Mouse (Mus musculus) kidney, adult 11 months (tissue): Measurements from ENCODE around the gene Tas2r134.

Source experiments
- DNase-seq: peaks from one replicate; pipeline ENCODE4 v3.0.0; 2022

The Tas2r134 gene

GRCm38 (mm10) chr2:51627211-51627610 lies at the start of gene Tas2r134:
Gene Tas2r134, plus strand, starts transcription at chr2:51627511.
- no peak for DNase-seq

- DNase-seq: no peak
These were observed 47.5 kb upstream of the Tas2r134 start for GRCm38 (mm10) chr2:51579767-51580166.

- DNase-seq: no peak
These were observed 43.0 kb upstream of the Tas2r134 start for GRCm38 (mm10) chr2:51584050-51585046.

DNA sequence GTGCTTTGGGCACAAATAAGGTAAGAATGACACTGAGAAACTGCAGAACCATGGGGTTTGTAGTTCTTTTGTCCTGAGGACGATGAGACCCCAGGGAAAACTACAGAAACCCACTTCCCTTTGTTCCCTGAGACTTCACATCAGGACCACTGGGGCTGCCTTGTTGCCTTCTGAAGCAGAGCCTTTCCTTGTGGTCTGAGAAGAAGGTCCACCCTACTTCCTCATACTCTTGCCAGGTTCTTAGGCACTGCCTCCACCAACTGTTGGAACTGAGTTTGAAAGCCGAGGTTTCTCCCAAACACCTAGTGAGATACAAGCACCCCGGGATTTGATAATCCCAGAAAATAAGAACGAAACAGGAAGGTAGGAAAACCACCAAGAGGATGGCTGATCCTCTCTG lies 39.0 kb upstream of the Tas2r134 start:
- DNase-seq: no peak

DNA sequence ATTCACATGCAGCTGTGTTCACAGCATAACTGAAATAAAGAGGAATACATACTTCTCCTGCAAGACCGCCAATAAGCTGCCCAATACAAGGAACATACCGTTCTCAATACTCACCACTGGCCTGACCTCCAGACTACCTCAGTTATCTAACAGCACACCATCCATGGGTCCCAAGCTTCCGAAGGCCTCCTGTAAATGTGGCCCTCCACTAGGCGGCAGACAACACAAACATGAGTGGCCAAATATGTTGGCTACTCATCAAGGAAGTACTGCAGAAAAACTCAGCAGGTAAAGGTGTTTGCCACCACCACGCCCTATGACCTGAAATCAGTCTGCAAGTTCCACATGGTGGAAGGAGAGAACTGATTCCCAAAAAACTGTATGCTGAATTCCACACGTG lies 38.4 kb upstream of the Tas2r134 start:
- no peak for DNase-seq

DNA sequence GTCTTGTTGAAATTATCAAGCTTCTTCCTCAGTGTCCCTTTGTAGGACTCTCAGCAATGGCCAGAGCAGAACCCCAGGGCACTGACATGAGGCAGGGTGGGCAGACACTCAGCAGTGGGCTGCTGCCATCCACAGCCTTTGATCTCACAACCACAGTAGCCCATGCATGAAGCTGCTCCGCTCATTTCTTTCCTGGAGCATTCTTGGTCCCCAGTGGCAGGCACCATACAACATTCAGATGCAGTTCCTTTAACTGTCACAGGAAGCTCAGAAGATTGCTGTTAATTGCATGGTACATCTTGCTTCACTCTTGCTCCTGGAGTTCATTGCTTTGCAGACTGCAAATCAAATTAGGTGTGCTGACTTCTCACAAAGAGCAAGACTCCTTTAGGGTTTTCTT lies 37.7 kb upstream of the Tas2r134 start:
- no peak for DNase-seq

DNA sequence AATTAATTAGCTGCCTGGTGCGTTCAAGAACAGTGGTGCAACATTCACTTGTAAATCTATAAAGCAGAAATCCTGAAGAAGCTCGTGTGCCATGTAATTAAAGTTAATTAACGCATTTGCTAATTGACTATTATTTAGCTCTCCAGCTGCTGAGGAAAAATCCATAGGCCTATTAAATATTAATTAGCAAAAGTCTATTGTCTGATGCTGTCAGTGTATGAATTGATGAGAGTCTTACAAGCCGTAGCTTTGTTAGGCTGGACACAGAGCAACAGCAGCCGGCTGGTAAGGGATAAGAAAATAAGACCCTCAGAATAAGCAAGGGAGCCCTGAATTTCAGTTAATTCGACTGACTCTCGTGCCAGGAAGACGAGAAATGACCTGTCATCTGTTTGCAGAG lies 37.0 kb upstream of the Tas2r134 start:
- no peak for DNase-seq

DNA sequence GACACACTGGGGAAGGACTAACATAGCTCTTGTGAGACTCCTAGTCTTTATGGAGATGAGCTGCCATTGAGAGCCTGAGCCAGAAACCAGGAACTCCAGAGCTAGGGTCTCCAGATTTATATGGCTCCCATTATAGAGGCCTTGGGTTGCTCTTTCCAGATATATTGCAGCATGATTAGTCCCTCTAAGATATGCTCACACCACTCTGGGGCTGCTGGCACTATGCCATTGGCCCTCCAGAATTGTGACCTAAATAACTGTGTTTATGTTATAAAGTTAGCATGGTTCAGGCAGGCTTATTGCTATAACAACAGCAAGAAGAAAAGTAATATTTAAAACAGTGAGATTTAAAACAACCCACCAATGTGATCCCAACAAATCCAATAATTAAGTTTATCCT lies 35.2 kb upstream of the Tas2r134 start:
- no peak for DNase-seq

DNA sequence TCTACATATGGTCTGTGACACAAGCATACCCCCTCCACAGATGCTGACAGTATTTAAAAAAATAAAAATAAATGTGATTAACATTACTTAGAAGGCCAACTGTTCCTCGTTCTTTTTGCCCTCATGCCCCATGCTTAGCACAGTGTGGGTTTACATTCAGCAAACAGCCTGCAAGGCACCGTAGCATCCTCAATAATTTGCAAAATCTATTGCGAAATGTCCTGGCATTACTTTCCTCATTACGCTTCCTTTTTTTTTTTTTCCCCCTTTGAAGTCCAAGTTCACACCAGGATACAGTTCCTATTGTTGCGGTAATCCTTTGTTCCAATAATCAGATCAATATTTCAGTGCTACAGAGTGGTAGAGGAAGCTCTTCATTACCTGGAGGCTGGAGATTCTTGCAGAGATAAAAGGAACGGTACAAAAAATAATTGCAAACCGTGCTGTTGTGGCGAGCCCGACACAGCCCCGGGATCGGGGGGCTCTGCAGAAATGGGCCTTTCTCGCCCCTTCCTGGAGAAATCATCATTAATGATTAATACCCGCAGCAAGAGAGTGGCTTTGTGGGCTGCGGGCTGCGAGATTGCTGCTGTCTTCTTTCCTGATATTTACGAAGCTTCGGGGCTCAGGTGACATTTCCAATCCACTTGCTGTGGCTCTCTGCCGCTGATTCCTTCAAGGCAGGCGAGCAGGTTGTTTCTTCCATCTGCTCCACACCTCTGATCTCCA lies 27.7 kb upstream of the Tas2r134 start:
- no peak for DNase-seq

DNA sequence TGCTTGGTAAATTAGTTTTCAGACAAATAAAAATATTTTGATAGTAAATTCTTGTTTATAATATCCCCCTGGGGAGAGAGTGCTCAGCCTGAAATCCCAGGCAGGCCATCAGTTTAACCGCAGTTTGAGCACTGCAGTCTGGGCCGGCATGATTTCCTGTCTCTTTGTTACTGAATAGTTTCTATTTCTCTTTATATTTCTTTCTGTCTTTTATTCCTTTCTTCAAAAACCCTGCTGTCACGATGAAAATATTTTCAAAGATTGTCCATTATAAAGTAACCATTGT lies 27.2 kb upstream of the Tas2r134 start:
- DNase-seq: no peak

GRCm38 (mm10) chr2:51600873-51601272 lies 26.4 kb upstream of the Tas2r134 start:
- peak; percentile 15 for DNase-seq

- no peak for DNase-seq
These were observed 17.0 kb upstream of the Tas2r134 start for GRCm38 (mm10) chr2:51610305-51610704.

- no peak for DNase-seq
These were observed 16.4 kb upstream of the Tas2r134 start for GRCm38 (mm10) chr2:51610897-51611296.

DNA sequence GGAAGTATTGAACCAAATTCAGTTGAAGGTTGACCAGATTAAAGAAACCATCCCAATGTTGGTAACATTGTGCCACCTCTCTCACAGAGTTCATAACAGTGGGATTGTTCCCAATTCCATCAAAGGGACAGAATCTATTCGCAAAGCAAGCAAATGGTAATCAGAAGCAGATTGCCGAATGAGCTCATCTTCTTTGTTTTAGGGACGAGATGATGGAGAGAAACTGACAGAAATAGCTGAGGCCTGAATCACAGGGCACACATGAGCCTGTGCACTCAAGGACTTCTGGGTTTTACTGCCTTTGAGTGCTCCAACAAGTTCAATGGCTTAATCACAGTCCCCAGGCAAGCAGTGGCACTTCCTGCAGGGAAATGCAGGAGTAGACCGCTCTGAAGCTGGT lies 13.6 kb upstream of the Tas2r134 start:
- DNase-seq: no peak

- DNase-seq: no peak
These were observed 5.4 kb upstream of the Tas2r134 start for GRCm38 (mm10) chr2:51621931-51622330.

DNA sequence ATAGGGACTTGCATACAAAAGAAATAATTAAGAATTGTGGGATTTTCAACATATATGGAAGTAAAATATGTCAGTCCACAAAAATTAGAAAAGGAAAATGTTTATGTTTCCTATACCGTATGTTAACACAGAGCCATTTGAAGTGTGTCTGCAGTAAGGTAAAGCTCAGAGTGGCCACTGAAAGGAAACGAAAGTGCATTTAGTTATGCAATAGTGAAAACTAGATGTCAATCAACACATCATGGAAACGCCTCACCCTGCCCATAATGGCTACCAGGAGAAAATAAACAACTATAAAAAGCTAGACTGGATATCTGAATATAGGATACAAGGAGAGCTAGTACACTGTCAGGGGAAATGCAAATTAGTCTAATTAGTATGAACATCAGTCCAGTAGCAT lies 1.3 kb upstream of the Tas2r134 start:
- DNase-seq: no peak

GRCm38 (mm10) chr2:51631428-51631827 lies 4.1 kb downstream of the Tas2r134 start:
- no peak for DNase-seq

GRCm38 (mm10) chr2:51637681-51638080 lies 10.4 kb downstream of the Tas2r134 start:
- no peak for DNase-seq

GRCm38 (mm10) chr2:51641635-51642034 lies 14.3 kb downstream of the Tas2r134 start:
- DNase-seq: no peak

GRCm38 (mm10) chr2:51643244-51644139 lies 16.2 kb downstream of the Tas2r134 start:
- DNase-seq: no peak

DNA sequence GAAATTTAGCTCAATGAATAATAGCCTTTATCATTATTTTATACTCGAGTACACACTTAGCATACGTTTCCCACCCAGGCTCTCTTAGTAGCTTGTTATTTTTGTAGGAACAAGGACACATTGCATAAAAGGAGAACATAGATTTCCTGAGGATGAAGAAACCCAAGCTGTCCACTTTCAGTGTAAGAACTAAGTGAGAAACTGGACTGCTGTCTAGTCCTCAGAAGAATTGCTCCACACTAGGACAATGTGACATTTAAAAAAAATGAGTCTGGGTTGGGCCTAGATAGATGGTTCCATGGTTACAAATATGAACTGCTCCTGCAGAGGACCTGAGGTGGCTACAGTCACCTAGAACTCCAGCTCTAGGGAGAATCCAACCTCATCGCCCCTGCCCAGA lies 20.7 kb downstream of the Tas2r134 start:
- no peak for DNase-seq

- DNase-seq: no peak
These were observed 22.6 kb downstream of the Tas2r134 start for GRCm38 (mm10) chr2:51649887-51650286.

GRCm38 (mm10) chr2:51652086-51652485 lies 24.8 kb downstream of the Tas2r134 start:
- no peak for DNase-seq
